33 mouse cellular contexts compared by ENCODE assay signal in the genomic region with DNA sequence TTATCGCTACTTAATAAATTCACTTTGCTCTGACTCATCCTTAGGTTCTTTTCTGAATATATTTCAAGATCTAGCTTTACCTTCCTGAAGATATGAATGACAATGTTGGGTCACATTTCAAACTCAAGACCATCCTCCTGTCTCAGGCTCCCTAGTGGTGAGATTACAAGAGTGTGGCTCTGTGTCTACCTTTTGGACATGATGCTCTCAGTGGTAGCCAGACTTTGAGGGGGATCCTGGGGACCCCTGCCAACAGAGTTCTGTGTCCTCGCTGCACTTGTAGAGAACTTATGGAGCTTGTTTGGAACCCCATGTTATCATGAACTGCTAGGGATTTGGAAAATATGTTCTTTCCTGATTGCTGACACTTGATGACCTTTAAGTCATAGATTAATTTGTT. TPM values are rescaled to one million over a fixed set of nuclear protein-coding genes. Genes with fewer than 3 reads are reported as not detected.
"Had no signal": no experiment of that assay in that cellular context is flagged by ENCODE, and none has a peak within 500 bp of the region (broad histone marks: within the 10 kb centered on the region; RNA-seq: fewer than 3 reads in every experiment).

No protein-coding gene starts in this region.

- H3K9me3 ChIP-seq: embryonic facial prominence, embryonic 10.5 days; embryonic facial prominence, embryonic 12.5 days; embryonic facial prominence, embryonic 13.5 days; embryonic facial prominence, embryonic 15.5 days; forebrain, embryonic 10.5 days; forebrain, embryonic 12.5 days; forebrain, embryonic 13.5 days; forebrain, embryonic 15.5 days had no signal

- DNase-seq: cerebellum, adult 2 months; cerebellum, adult 8-10 months; cerebellum, adult 9-10 months; cerebellum, postnatal 10 days; cerebellum, postnatal 25 days; cerebellum, postnatal 36 days; embryo, embryonic 11 days; forebrain, postnatal 0 days; gastrocnemius, adult 2 months; gastrocnemius, postnatal 10 days; gastrocnemius, postnatal 14 days; gastrocnemius, postnatal 25 days; gastrocnemius, postnatal 36 days; heart, adult 18-20 months; heart, adult 2 months had no signal

- ATAC-seq: forebrain, embryonic 13.5 days; forebrain, embryonic 14.5 days; forebrain, embryonic 15.5 days; forebrain, embryonic 16.5 days; forebrain, postnatal 0 days had no signal

- H3K27me3 ChIP-seq: embryonic facial prominence, embryonic 12.5 days; embryonic facial prominence, embryonic 13.5 days; embryonic facial prominence, embryonic 15.5 days; forebrain, embryonic 12.5 days; forebrain, embryonic 13.5 days; forebrain, embryonic 15.5 days had no signal

- H3K9ac ChIP-seq: embryonic facial prominence, embryonic 12.5 days; embryonic facial prominence, embryonic 13.5 days; embryonic facial prominence, embryonic 15.5 days; forebrain, embryonic 12.5 days; forebrain, embryonic 13.5 days; forebrain, embryonic 15.5 days; forebrain, postnatal 0 days had no signal

- H3K4me2 ChIP-seq: embryonic facial prominence, embryonic 12.5 days; embryonic facial prominence, embryonic 13.5 days; embryonic facial prominence, embryonic 15.5 days; forebrain, embryonic 12.5 days; forebrain, embryonic 13.5 days; forebrain, embryonic 15.5 days had no signal

- H3K27ac ChIP-seq: embryonic facial prominence, embryonic 10.5 days; embryonic facial prominence, embryonic 12.5 days; embryonic facial prominence, embryonic 13.5 days; embryonic facial prominence, embryonic 15.5 days; forebrain, embryonic 10.5 days; forebrain, embryonic 12.5 days; forebrain, embryonic 13.5 days; gastrocnemius, adult 2 months; heart, adult 2 months had no signal

- H3K36me3 ChIP-seq: embryonic facial prominence, embryonic 10.5 days; embryonic facial prominence, embryonic 12.5 days; embryonic facial prominence, embryonic 13.5 days; embryonic facial prominence, embryonic 15.5 days; forebrain, embryonic 10.5 days; forebrain, embryonic 12.5 days; forebrain, embryonic 15.5 days had no signal

- H3K4me3 ChIP-seq: embryonic facial prominence, embryonic 10.5 days; embryonic facial prominence, embryonic 12.5 days; embryonic facial prominence, embryonic 13.5 days; embryonic facial prominence, embryonic 15.5 days; erythroblast, embryonic 14.5 days; forebrain, embryonic 10.5 days; forebrain, embryonic 12.5 days; forebrain, embryonic 13.5 days; forebrain, embryonic 15.5 days; gastrocnemius, adult 2 months; heart, adult 2 months had no signal

RNA-seq across cellular contexts. Expression of a gene that starts 1.7 kb away (rescaled TPM):
- polyA plus RNA-seq: erythroblast, embryonic 14.5 days had no signal

RNA-seq across cellular contexts. Expression of a gene that starts 23.5 kb away (rescaled TPM):
- total RNA-seq: common myeloid progenitor, adult 5-6 weeks; gastrocnemius, adult 18-20 months; gastrocnemius, adult 2 months; gastrocnemius, adult 8-10 months; gastrocnemius, postnatal 10 days; gastrocnemius, postnatal 14 days; gastrocnemius, postnatal 25 days; gastrocnemius, postnatal 36 days; granulocyte monocyte progenitor cell, adult 5-6 weeks; heart, adult 18-20 months; heart, adult 2 months; heart, adult 8-10 months had no signal
- polyA plus RNA-seq: cerebellum, adult 2 months; embryonic facial prominence, embryonic 10.5 days; erythroblast, embryonic 14.5 days; forebrain, embryonic 10.5 days; forebrain, embryonic 11.5 days; forebrain, embryonic 12.5 days; forebrain, embryonic 16.5 days; forebrain, postnatal 0 days; gonadal fat pad, adult 2 months; heart, adult 2 months had no signal
